Mouse (Mus musculus) kidney, embryonic 15.5 days (tissue): ENCODE data around the gene Trmt61a. TPM values are rescaled to one million over a fixed set of nuclear protein-coding genes. Genes with fewer than 3 reads are reported as not detected.
A peak's percentile ranks its signal among the peaks of the same experiment; 100 is the strongest.

Source experiments
- ATAC-seq: fragments of 200-750 bp; cut with Nextera tagmentation; replicated peaks from 2 replicates; pipeline ENCODE4 v1.8.0; 2017; ENCODE audit warnings: moderate TSS enrichment; ENCODE audit not compliant: low FRiP score
- H3K27ac ChIP-seq: fragments of 300-500 bp; sonication (generic); 2 replicates; pipeline ENCODE4 v1.5.1; 2015; ENCODE audit warnings: mild to moderate bottlenecking, inconsistent platforms
- H3K27me3 ChIP-seq: fragments of 300-500 bp; sonication (generic); 2 replicates; pipeline ENCODE4 v1.6.1; 2015; ENCODE audit warnings: inconsistent platforms
- H3K36me3 ChIP-seq: fragments of 300-500 bp; sonication (generic); 2 replicates; pipeline ENCODE4 v1.6.1; 2015; ENCODE audit warnings: inconsistent platforms
- H3K4me1 ChIP-seq: fragments of 300-500 bp; sonication (generic); 2 replicates; pipeline ENCODE4 v1.6.1; 2015; ENCODE audit warnings: inconsistent platforms
- H3K4me2 ChIP-seq: fragments of 300-500 bp; sonication (generic); 2 replicates; pipeline ENCODE4 v1.6.1; 2015; ENCODE audit warnings: moderate library complexity, mild to moderate bottlenecking, inconsistent platforms
- H3K4me3 ChIP-seq: fragments of 300-500 bp; sonication (generic); replicated peaks from 2 replicates; pipeline ENCODE4 v1.5.1; 2015; ENCODE audit warnings: mild to moderate bottlenecking, inconsistent platforms
- H3K9ac ChIP-seq: fragments of 300-500 bp; sonication (generic); 2 replicates; pipeline ENCODE4 v1.6.1; 2015; ENCODE audit warnings: mild to moderate bottlenecking, inconsistent platforms
- H3K9me3 ChIP-seq: fragments of 300-500 bp; sonication (generic); replicated peaks from 2 replicates; pipeline ENCODE4 v1.6.1; 2016; ENCODE audit warnings: inconsistent platforms
- WGBS: fragments of 180-500 bp; shearing (Covaris S2); methylation state at CpG from one replicate; pipeline ENCODE4 v1.1.7; 2015; ENCODE audit warnings: mixed read lengths; 5-methylcytosine and 5-hydroxymethylcytosine counted together
- polyA plus RNA-seq: library from polyadenylated mRNA; unstranded; fragments of >200 nt; fragmentation: Nextera tagmentation; extraction: Ambion mirVana; gene quantifications from 2 replicates; pipeline ENCODE4 v1.2.1, GENCODE M21; 2015

Gene Trmt61a
- polyA plus RNA-seq, 1 experiment from 2014 or later, result 12.8 TPM

DNA sequence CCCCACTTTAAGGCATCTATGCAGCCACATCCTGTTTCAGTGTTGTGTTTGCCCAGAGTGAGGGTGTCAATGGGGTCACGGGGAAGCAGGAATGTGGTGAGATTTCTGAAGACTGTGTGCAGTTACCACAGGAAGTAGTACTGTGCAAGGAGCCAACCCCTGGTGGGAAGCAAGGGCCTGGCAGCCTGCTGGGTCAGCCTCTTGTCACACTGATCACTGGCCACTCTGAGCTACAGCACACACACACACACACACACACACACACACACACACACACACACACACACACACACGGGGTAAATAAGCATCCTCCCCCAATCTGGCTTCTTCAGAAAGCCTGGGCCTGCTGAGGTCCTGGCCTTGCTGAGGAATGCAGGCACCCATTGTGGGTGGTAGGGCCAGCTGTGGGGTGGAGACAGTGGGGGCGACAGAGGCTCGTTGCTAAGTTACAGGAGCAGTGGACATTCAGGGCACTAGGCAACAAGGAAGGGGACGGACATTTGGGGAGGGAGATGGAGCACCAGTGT is 13.5 kb downstream of the Trmt61a start:
- Histone ChIP-seq H3K9ac (no peak overlapping the region), H3K9me3 (no peaks in the 10 kb centered on the region), H3K36me3 (no peaks in the 10 kb centered on the region), H3K4me2 (no peak overlapping the region), H3K27me3 (no peaks in the 10 kb centered on the region), H3K27ac (peak overlapping the region; percentile 34), H3K4me1 (peaks cover 64% of the 10 kb centered on the region), H3K4me3 (no peak overlapping the region)
- ATAC-seq, result no peak
- WGBS, result 15% methylated on average over 5 of the region's 5 CpGs

DNA sequence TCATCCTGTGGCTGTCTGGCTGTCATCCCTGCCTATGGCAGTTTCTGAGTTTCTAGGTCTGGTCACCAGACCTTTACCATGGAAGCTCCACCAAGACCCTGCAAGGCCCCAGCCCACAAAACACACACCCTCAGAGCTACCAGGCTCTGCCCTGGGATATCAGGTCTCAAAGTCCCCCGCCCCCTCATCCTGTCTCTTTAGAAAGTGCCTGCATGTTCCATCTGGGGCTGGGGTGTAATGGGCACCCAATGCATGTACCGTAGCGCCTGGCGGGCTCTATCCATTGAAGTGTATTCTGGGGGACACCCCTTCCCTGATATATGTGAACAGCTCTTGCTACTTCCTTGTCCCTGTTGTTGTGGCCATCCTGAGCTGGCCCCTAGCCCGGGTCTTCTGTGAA is 15.0 kb downstream of the Trmt61a start:
- no peak for ATAC-seq
- Histone ChIP-seq H3K9ac (no peak overlapping the region), H3K4me3 (no peak overlapping the region), H3K27ac (peak overlapping the region; percentile 71), H3K4me1 (peaks cover 55% of the 10 kb centered on the region), H3K36me3 (no peaks in the 10 kb centered on the region), H3K27me3 (no peaks in the 10 kb centered on the region), H3K4me2 (no peak overlapping the region), H3K9me3 (no peaks in the 10 kb centered on the region)
- WGBS, result 76% methylated on average over 5 of the region's 5 CpGs

DNA sequence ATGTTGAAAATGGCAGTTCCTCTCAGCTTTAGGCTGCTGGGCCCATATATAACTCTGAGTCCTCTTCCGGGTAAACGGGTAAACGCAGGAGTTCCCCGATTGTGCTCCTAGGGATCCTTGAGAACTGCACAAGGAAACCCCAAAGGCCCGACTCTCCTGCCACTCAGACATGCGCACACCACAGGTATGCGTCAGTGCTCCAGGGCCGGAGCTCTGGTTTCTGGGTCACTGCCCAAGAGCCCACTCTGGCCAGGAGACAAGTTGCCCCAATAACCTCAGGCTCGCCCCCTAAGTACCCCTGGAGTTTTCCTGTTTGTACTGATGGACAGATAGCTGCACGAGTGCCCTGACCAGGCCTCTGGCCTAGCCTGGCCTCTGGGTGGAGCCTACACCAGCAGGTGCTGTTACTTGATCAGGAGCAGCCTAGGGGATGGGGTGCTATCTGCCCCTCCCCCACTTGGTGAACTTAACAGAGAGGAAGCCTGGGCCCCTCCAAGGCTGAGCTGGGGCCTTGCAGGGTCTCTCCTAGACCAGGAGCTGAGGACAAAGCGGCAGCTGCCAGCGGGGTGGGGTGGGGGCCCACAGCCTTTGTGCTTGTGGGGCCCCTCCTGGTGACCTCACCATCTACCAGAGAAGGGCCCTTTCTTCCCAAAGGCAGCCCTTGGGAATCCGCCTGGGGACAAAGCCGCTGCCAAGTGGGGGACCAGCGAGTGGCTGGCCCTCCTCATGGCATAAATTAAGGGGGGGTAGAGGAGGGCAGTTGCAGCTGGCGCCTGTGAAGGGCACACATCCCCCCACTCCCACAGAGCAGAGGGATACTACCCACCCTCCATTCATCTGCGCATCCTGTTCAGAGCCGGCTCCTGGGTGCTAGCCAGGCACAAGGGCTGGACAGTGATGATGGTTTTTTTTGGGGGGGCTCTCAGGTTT is 15.7 kb downstream of the Trmt61a start:
- no peaks in the 10 kb centered on the region for H3K27me3 ChIP-seq
- peak overlapping the region; percentile 37 for H3K4me2 ChIP-seq
- peaks cover 50% of the 10 kb centered on the region for H3K4me1 ChIP-seq
- H3K4me3 ChIP-seq, result no peak overlapping the region
- no peaks in the 10 kb centered on the region for H3K9me3 ChIP-seq
- 31% methylated on average over 18 of the region's 18 CpGs for WGBS
- H3K36me3 ChIP-seq, result no peaks in the 10 kb centered on the region
- peak overlapping the region; percentile 21; the same call in 1 of the 2 replicates for H3K9ac ChIP-seq
- H3K27ac ChIP-seq, result peak overlapping the region; percentile 71
- peak; percentile 68 for ATAC-seq

DNA sequence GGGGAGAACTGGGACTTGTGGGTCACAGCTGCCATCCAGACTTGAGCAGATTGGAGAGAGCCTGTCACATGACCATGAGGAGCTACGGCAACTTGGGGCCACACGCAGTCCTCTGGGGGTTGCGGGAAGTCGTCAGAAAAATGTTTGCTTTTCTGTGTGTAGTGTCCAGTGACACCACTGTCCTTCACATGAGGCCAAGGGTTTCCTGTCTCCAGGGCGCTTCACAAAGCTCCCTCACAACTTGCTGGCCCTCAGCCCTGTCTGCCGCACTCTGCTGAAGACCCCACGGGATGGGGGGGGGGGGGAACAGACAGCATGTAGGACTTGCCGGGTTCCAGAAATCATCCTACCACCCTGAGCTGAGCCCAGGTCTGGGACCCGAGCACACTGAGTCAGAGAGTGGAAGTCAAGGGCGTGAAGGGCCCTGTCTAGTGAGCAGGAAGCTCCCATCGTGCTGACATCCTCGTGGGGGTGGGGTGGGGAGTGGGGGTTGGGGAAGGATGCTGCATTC is 16.4 kb downstream of the Trmt61a start:
- peak overlapping the region; percentile 37 for H3K4me2 ChIP-seq
- peak; percentile 12; the same call in 1 of the 2 replicates for ATAC-seq

DNA sequence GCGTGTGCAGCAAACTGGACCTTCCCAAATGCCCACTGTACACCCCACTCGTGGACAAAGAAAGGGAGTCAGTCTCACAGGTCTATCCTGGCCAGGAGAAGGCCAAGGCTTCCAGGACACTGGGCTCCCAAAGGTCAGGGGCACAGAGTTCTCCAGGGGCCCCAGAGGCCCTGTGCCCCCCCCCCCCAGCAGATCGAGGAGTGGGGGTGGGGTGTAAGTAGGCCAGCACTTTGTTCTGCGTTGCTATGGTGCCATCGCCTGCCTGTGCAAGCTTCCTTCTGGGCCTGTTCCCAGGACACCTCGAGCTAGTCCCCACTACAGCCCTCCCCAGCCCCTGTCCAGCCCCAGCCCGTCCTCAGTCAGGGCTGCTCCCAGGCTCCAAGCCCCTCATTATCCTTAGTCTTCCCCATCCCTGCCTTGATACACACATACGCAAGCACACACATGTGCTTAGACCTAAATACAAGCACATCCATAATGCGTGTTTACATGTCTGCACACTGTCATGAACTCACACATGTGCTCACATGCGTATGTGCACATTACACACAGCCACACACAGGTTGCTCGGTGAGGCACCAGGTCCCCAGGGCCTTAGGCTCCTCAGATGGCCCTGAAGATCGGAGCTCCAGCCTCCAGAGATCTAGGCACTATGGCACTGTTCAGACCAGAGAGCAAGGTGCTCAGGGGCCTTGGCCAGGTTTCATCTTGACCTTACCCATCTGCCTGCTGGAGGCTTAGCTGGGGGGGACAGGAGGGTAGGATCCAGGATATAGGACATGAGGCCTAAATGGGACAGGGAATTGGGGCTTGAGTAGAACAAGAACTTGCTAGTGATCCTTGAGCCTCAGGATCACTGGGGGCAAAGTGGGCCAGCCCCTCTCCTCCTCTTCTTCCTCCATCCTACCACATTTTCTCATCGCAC is 17.2 kb downstream of the Trmt61a start:
- Histone ChIP-seq H3K27me3 (no peaks in the 10 kb centered on the region), H3K9ac (no peak overlapping the region), H3K4me3 (no peak overlapping the region), H3K36me3 (no peaks in the 10 kb centered on the region), H3K27ac (peak overlapping the region; percentile 71), H3K9me3 (no peaks in the 10 kb centered on the region), H3K4me1 (peaks cover 47% of the 10 kb centered on the region), H3K4me2 (0 out of 2 replicates have a peak overlapping the region, but pooled peaks have one; percentile 37)
- ATAC-seq, result no peak
- WGBS, result 59% methylated on average over 13 of the region's 13 CpGs

More for the DNA sequence above, 16.4 kb downstream of the Trmt61a start:
- Histone ChIP-seq H3K9ac (peak overlapping the region; percentile 21; the same call in 1 of the 2 replicates), H3K4me1 (peaks cover 50% of the 10 kb centered on the region), H3K9me3 (no peaks in the 10 kb centered on the region), H3K27ac (peak overlapping the region; percentile 71), H3K27me3 (no peaks in the 10 kb centered on the region), H3K4me3 (no peak overlapping the region), H3K36me3 (no peaks in the 10 kb centered on the region)
- 13% methylated on average over 12 of the region's 12 CpGs for WGBS

DNA sequence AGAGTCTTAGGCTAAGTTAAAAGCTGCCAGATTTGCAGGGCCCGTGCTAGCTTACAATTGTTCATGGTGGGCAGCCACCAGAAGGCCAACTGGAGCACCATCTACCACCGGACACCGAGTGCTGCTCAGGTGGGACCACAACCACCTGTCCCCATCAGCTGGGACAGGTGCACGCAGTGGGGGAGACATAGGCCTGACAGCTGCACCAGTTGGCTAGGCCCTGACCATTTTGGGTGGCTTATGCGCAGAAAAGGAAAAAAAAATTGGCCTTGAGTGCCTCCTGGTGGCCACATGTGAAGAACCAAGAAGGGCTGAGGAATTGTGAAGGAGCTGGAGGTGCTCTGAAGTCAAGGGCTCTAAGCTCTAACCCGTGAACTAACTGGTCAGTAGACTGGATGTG is 18.3 kb downstream of the Trmt61a start:
- no peak for ATAC-seq
- no peaks in the 10 kb centered on the region for H3K27me3 ChIP-seq
- no peaks in the 10 kb centered on the region for H3K36me3 ChIP-seq
- H3K4me3 ChIP-seq, result no peak overlapping the region
- H3K9ac ChIP-seq, result no peak overlapping the region
- H3K4me1 ChIP-seq, result peaks cover 42% of the 10 kb centered on the region
- H3K9me3 ChIP-seq, result no peaks in the 10 kb centered on the region
- no peak overlapping the region for H3K4me2 ChIP-seq
- WGBS, result 26% methylated on average over 6 of the region's 6 CpGs
- H3K27ac ChIP-seq, result no peak overlapping the region

DNA sequence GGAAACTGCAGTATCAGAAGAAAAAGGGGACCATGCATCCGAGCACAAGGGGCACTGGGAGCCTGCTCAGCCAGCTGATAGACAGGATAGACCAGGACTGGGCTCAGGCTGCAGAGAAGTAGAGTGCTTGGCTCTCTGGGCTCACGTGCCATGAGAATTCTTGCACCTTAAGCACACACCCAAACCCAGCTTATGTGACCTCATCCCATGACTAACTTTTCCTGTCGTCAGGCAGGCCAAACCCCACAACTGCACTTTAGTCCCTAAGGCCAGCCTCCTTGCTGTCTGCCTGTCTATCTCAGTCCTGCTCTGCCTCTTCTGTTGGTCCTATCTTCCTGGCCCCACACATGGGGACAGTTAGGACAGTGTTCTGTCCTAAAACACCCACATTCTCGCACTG is 19.8 kb downstream of the Trmt61a start:
- no peak for ATAC-seq
- Histone ChIP-seq H3K9ac (no peak overlapping the region), H3K27ac (no peak overlapping the region), H3K4me3 (no peak overlapping the region), H3K4me1 (peaks cover 28% of the 10 kb centered on the region), H3K9me3 (no peaks in the 10 kb centered on the region), H3K27me3 (no peaks in the 10 kb centered on the region), H3K36me3 (no peaks in the 10 kb centered on the region), H3K4me2 (no peak overlapping the region)
- WGBS, result 64% methylated on average over 4 of the region's 4 CpGs

DNA sequence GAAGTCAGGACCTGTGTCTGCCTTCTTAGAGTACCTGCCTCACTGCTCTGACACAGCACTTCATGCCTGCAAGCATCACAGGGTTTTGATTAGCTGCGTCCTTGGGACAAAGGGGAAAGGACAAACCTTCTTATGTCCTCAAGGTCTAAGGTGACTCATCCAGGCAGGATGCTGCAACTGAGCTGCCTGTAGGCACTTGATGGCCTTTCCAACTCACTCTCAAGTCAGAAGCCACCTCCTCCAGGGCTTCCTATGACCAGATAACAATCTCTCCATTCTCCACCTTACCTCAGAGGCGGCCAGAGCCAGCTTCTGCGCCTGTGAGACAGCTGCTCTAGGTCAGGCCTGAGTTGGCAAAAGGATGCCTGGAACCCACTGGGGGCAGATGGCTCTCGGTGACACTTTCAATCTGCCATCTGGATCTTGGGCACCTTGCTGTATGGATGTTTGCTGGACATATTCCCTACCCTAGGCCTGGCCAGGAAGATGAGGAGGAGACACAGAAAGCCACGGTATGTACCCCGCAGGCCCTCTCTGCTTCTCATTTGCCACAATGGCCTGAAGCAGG is 20.5 kb downstream of the Trmt61a start:
- Histone ChIP-seq H3K4me1 (peaks cover 21% of the 10 kb centered on the region), H3K9ac (no peak overlapping the region), H3K27ac (no peak overlapping the region), H3K27me3 (no peaks in the 10 kb centered on the region), H3K4me2 (no peak overlapping the region), H3K9me3 (no peaks in the 10 kb centered on the region), H3K36me3 (no peaks in the 10 kb centered on the region), H3K4me3 (no peak overlapping the region)
- no peak for ATAC-seq
- 84% methylated on average over 6 of the region's 6 CpGs for WGBS

DNA sequence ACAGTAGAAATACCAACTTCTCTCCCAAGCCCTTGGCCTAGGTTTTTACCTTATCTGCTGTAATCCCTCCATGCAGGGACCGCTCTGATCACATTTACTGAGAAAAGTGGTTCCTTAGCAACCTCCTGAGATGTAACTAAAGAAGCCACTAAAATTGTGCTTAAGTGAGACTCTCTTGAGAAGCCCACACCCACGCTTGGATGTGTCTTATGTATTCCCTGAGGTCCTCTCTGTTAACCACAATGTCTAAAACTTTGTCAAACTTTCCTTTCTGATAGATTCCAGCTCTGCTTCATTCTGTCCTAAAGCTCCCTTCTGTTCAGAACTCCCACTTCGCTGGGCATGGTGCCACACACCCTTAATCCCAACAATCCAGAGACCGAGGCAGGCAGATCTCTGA is 21.6 kb downstream of the Trmt61a start:
- 79% methylated on average over 4 of the region's 4 CpGs for WGBS
- H3K4me3 ChIP-seq, result no peak overlapping the region
- no peaks in the 10 kb centered on the region for H3K27me3 ChIP-seq
- peaks cover 11% of the 10 kb centered on the region for H3K4me1 ChIP-seq
- H3K9ac ChIP-seq, result no peak overlapping the region
- no peaks in the 10 kb centered on the region for H3K9me3 ChIP-seq
- ATAC-seq, result no peak
- H3K4me2 ChIP-seq, result no peak overlapping the region
- no peak overlapping the region for H3K27ac ChIP-seq
- H3K36me3 ChIP-seq, result no peaks in the 10 kb centered on the region

DNA sequence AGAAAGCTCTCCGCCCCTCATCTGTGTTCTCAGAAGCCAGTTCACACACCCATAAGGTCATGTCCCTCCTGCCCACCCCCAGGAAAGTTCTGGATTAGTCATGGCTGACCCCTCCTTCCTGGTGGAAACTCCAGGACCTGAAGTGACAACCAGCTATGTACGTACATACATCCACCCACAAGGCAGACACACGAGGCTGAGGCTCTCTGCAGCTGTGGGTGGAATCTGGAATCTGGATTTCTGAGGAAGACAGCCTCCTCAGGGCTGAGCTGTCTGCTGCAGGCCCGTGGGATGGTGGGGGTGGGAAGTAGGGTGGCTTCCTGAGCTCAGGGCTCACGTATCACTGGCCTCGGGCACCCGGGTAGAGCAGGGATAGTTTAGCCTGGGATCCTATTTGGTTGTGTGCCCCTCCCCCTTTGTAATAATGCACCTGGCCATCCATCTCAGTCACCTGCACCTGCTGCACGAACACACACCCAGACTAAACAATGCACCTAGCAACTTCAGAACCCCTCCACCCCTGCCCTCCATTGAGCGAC is 23.1 kb downstream of the Trmt61a start:
- Histone ChIP-seq H3K9me3 (no peaks in the 10 kb centered on the region), H3K4me1 (peaks cover 15% of the 10 kb centered on the region), H3K4me2 (no peak overlapping the region), H3K9ac (no peak overlapping the region), H3K36me3 (no peaks in the 10 kb centered on the region), H3K27ac (no peak overlapping the region), H3K27me3 (no peaks in the 10 kb centered on the region), H3K4me3 (no peak overlapping the region)
- WGBS, result 47% methylated on average over 9 of the region's 9 CpGs
- ATAC-seq, result no peak

DNA sequence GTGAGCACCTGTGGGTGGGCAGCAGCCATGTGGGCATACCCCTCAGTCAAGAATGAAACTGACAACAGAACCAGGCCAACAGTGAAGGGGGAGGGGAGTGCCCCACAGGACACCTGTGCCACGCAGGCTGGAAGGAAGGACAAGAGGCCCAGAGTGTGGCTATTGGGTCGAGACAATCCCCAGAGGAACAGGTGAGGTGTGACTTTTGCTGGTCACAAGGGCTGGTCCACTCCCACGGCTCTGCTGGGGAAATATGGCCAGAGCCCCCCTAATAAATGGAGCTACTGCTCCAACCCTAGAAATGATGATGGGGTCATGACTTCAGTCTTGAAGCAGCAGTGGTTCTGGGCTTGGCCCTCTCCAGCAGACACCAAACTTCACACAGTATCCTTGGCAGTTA is 25.4 kb downstream of the Trmt61a start:
- H3K27me3 ChIP-seq, result no peaks in the 10 kb centered on the region
- H3K9me3 ChIP-seq, result no peaks in the 10 kb centered on the region
- no peak overlapping the region for H3K4me3 ChIP-seq
- no peak overlapping the region for H3K4me2 ChIP-seq
- H3K9ac ChIP-seq, result no peak overlapping the region
- peaks cover 20% of the 10 kb centered on the region for H3K4me1 ChIP-seq
- 51% methylated on average over 3 of the region's 3 CpGs for WGBS
- H3K36me3 ChIP-seq, result peaks cover 16% of the 10 kb centered on the region
- ATAC-seq, result no peak
- no peak overlapping the region for H3K27ac ChIP-seq
